Mouse (Mus musculus) layer of hippocampus, postnatal 14 days (tissue): ENCODE measurements around the gene Kcnc3. TPM values are rescaled to one million over a fixed set of nuclear protein-coding genes. Genes with fewer than 3 reads are reported as not detected.

ENCODE experiments used
- DNase-seq, 2 experiments: peaks; one replicate each; pipeline ENCODE4 v3.0.0; 2021 to 2022; ENCODE audit warnings: low spot score in 2 of 2, mixed read lengths in 1 of 2
- total RNA-seq, 2 experiments: library from RNA; stranded (reverse); gene quantifications; 2 replicates each; pipeline ENCODE4 v1.2.3; 2021

Kcnc3 gene
- total RNA-seq, 2 experiments from 2014 or later: 146 to 149 TPM

- no peak for DNase-seq
These were observed 35.0 kb downstream of the Kcnc3 start for GRCm38 (mm10) chr7:44625241-44626067.

GRCm38 (mm10) chr7:44626068-44626385, 35.6 kb downstream of the Kcnc3 start:
- DNase-seq: no peak

- no peak for DNase-seq
These were observed 36.5 kb downstream of the Kcnc3 start for GRCm38 (mm10) chr7:44626966-44627365.

- no peak for DNase-seq
These were observed 38.1 kb downstream of the Kcnc3 start for GRCm38 (mm10) chr7:44628402-44629034.

- no peak for DNase-seq
These were observed 40.0 kb downstream of the Kcnc3 start for GRCm38 (mm10) chr7:44630437-44630836.

DNA sequence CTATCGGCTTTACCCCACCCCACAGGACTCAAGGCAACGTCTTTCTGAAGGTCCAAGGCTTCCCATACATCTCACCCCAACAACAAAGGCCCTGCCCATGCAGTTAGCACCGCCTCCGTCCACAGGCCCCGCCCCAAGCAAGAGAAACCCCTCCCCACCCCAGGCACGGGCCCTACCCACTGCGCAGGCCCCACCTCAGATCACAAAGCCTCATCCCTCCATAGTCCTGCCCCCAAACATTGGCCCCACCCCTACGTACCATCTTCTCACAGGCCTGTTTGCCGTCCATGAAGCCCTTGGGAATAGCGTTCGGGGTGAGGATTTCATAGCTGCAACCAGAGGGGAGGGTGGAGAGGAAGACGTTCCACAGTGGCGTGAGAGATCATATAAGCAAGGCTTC, 42.2 kb downstream of the Kcnc3 start:
- no peak for DNase-seq

DNA sequence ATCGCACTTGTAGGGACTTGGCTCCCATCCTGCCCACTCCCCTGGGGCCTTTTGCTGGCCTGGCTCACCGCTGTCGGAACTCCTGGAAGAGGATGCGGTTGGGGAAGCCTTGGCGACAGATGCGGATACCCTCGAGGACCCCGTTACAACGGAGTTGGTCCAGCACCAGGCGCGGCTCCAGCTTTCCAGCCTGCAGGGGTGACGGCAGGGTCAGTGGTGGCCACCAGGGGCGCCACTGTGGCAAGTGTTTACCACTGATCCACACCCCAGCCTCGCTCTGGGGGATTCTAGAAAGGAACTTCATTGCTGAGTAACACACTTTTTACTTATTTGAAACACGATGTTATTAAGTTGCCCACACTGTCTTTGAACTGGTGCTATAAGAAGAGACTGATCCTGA, 42.9 kb downstream of the Kcnc3 start:
- no peak for DNase-seq

GRCm38 (mm10) chr7:44636684-44637083, 46.2 kb downstream of the Kcnc3 start:
- DNase-seq: no peak

- DNase-seq: no peak
These were observed 48.2 kb downstream of the Kcnc3 start for GRCm38 (mm10) chr7:44638663-44639062.

- no peak for DNase-seq
These were observed 50.6 kb downstream of the Kcnc3 start for GRCm38 (mm10) chr7:44640843-44641605.

GRCm38 (mm10) chr7:44641887-44642286, 51.4 kb downstream of the Kcnc3 start:
- peak; percentile 30 to 50 for DNase-seq

DNA sequence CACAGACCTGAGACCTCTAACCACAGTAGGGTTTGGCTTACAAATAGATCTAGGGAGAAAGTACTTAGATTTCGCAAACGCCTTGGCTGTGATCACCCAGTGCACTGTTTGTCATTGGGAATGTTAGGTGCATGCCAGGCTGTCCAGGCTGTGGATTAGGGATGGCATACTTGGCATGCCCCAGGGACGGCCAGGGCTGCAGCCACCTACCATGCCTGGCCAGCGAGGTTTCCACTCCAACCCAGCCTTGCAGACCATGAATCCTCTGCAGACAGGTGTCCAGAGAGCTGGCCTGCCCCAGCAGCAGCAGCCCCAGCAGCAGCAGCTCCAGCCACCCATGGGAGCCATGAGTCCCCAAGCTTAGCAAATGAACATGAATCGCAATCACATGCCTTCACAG, 54.8 kb downstream of the Kcnc3 start:
- no peak for DNase-seq

- no peak for DNase-seq
These were observed 55.5 kb downstream of the Kcnc3 start for GRCm38 (mm10) chr7:44645951-44646350.

GRCm38 (mm10) chr7:44647042-44647724, 56.7 kb downstream of the Kcnc3 start:
- peak; percentile 68 to 82 for DNase-seq

DNA sequence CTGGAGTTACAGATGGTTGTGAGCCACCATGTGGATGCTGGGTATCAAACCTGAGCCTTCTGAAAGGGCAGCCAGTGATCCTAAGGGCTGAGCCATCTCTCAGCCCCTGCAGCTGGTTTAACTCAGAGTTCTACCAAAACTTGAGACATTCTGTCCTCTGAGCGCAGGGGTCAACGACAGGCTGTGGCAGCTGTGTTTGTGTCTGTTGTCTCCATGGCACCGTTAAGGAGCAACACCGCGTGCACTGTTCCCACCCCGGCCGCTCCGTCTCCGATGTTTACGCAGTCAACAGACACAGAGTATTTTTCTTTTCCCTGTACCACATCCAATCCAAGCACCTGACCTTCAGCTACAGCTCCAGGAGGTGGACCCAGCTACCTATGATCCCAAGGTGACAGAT, 57.3 kb downstream of the Kcnc3 start:
- no peak for DNase-seq

DNA sequence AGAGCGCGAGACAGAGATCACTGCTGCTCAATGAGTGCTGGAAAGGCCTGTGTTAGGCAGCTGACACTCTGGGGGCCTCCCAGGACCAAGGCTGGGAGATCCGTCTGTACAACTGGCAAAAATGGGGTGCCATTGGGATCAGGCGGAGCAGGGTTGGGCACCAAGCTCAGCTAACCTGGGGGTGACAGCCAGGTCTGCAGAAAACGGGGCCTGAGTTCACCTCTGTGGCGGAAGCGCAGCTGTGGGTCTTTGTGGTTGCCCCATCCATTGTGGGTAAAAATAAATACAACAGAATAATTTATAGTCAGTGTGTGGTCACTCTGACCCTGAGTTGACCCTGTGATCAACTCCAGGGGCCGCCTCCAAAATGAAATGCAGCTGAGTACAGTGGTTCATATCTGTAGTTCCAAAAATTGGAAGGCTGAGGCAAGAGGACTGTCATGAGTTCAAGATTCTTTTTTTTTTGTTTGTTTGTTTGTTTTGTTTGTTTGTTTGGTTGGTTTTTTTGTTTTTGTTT, 58.7 kb downstream of the Kcnc3 start:
- no peak for DNase-seq

GRCm38 (mm10) chr7:44649990-44650389, 59.5 kb downstream of the Kcnc3 start:
- DNase-seq: peak; percentile 54 to 55

- DNase-seq: no peak
These were observed 61.0 kb downstream of the Kcnc3 start for GRCm38 (mm10) chr7:44651416-44651815.

- no peak for DNase-seq
These were observed 63.3 kb downstream of the Kcnc3 start for GRCm38 (mm10) chr7:44653773-44654172.
